Mouse (Mus musculus) cerebellum, adult 2 months (tissue): ENCODE data around the gene Ccpg1os.

ENCODE experiments used
- CTCF ChIP-seq: fragments of 200-500 bp; IDR thresholded peaks from 2 replicates; pipeline ENCODE4 v1.5.1; 2011; ENCODE audit warnings: low read depth, mild to moderate bottlenecking, control low read depth, low read length, moderate library complexity, borderline replicate concordance; ENCODE audit not compliant: insufficient read depth
- POLR2A ChIP-seq: fragments of 200-500 bp; IDR thresholded peaks from 2 replicates; pipeline ENCODE4 v1.6.1; 2011; ENCODE audit warnings: low read length, control low read depth, borderline replicate concordance; ENCODE audit not compliant: insufficient read depth

DNA sequence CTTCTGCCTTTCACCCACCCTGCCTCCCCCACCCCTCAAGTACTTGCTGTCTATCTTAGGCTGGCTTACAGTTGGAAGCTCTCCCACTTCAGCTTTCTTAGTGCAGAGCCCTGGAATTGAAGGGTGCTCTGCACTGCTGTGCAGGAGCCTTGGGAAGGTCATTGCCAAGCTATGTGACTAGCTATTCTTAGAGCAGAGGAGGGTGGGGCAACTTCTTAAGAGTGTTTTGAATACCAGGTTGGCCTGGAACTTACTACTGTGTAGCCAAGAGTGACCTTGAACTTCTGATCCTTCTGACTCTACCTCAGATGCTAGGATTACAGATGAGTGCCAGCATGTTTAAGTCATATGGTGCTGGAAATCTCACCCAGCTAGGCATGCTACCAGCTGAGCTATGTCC, 11.0 kb upstream of the Ccpg1os start:
- TF ChIP-seq CTCF (no peak), POLR2A (no peak)
